Comparison of ENCODE assay signal across 27 mouse cellular contexts in genomic region chr11:28669359-28669758, GRCm38 (mm10).
"Had no signal": no experiment of that assay in that cellular context is flagged by ENCODE, and none has a peak within 500 bp of the region (broad histone marks: within the 10 kb centered on the region; RNA-seq: fewer than 3 reads in every experiment).

No protein-coding gene starts in this region.

- ATAC-seq: hindbrain, embryonic 16.5 days; inflammation-experienced regulatory T-cells, adult 6 months; intestine, embryonic 15.5 days; intestine, postnatal 0 days had no signal

- H3K9ac ChIP-seq: heart, embryonic 15.5 days; hindbrain, embryonic 12.5 days; hindbrain, embryonic 14.5 days; intestine, embryonic 15.5 days; limb, embryonic 12.5 days; liver, embryonic 13.5 days; liver, embryonic 15.5 days had no signal

- H3K36me3 ChIP-seq: heart, embryonic 15.5 days; hindbrain, embryonic 10.5 days; hindbrain, embryonic 12.5 days; intestine, embryonic 15.5 days; limb, embryonic 10.5 days; limb, embryonic 12.5 days; liver, embryonic 13.5 days; liver, embryonic 15.5 days had no signal

- H3K27me3 ChIP-seq: heart, embryonic 15.5 days; hindbrain, embryonic 12.5 days; intestine, embryonic 15.5 days; limb, embryonic 12.5 days; liver, embryonic 13.5 days; liver, embryonic 15.5 days had no signal

- H3K4me3 ChIP-seq: gastrocnemius, adult 2 months; heart, embryonic 15.5 days; hindbrain, embryonic 10.5 days; hindbrain, embryonic 12.5 days; intestine, embryonic 15.5 days; layer of hippocampus, adult 2 months; left cerebral cortex, adult 2 months; limb, embryonic 10.5 days; limb, embryonic 12.5 days; liver, embryonic 13.5 days; liver, embryonic 15.5 days had no signal

- H3K4me2 ChIP-seq: heart, embryonic 15.5 days; hindbrain, embryonic 12.5 days; hindbrain, embryonic 14.5 days; intestine, embryonic 15.5 days; limb, embryonic 12.5 days; liver, embryonic 11.5 days; liver, embryonic 13.5 days; liver, embryonic 15.5 days had no signal

- DNase-seq: gastrocnemius, adult 2 months; gastrocnemius, postnatal 10 days; gastrocnemius, postnatal 25 days; heart, adult 18-20 months; heart, postnatal 14 days; heart, postnatal 4 days; kidney, adult 18-20 months; kidney, adult 8-10 months; kidney, postnatal 10 days; kidney, postnatal 25 days; kidney, postnatal 4 days; liver; liver, embryonic 13.5 days had no signal

- H3K27ac ChIP-seq: gastrocnemius, adult 2 months; heart, embryonic 15.5 days; hindbrain, embryonic 10.5 days; hindbrain, embryonic 12.5 days; hindbrain, embryonic 14.5 days; intestine, embryonic 15.5 days; layer of hippocampus, adult 2 months; left cerebral cortex, adult 2 months; limb, embryonic 10.5 days; limb, embryonic 12.5 days; liver, embryonic 13.5 days; liver, embryonic 15.5 days had no signal

- H3K4me1 ChIP-seq: hindbrain, embryonic 10.5 days; hindbrain, embryonic 12.5 days; intestine, embryonic 15.5 days; limb, embryonic 10.5 days; limb, embryonic 12.5 days; liver, embryonic 13.5 days; liver, embryonic 15.5 days had no signal

- H3K9me3 ChIP-seq: heart, embryonic 15.5 days; hindbrain, embryonic 10.5 days; hindbrain, embryonic 12.5 days; intestine, embryonic 15.5 days; limb, embryonic 10.5 days; limb, embryonic 12.5 days; liver, embryonic 13.5 days; liver, embryonic 15.5 days had no signal
